Mouse (Mus musculus): Measurements from ENCODE around the gene Ank2.
"Not testable (repeated sequence)": the region's sequence is repeated elsewhere in the genome, so short reads cannot be mapped to it uniquely, and the experiment has no call there.

Gene Ank2

DNA sequence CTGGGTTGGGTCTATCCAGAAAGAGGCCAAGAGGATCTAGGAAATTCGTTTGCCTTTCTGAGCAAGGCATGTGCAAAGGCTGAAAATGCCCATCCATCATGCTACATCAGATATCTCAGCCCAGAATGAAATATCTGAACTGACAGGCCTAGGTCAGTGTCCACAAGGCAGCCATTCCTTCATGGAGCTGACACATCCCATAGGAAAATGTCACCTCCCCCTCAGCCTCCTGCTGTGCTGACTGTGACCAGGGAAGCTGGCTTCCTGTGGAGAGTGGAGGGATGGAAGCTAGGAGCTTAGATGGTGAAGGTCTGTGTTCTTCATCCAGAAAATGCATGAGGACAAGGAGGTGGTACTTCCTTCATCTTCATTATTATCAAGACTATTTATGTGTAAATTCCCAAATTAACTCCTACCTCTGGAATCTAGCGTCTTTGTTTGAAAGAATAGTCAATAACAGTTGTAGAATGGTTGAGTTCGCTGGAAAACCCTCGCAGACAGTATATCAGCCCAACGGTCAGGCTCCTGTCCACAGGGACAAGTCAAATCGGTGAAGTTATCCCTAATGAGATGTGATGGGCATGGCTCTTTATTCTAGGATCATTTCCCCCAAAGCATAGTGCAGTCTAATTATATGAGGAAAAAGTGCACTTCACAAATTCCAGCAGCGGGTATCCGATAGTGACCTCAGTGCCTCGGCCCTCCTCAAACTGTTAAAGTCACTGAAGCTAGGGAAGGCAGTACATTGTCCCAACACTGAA, 148.4 kb downstream of the Ank2 start:
- ChIA-PET CTCF (no interaction called here), POLR2A (interaction anchor here in 1 of 4 experiments (0.6 kb wide), 1 partner anchor 119 kb away, joined by 3 read pairs; no protein-coding TSS in a partner anchor)

DNA sequence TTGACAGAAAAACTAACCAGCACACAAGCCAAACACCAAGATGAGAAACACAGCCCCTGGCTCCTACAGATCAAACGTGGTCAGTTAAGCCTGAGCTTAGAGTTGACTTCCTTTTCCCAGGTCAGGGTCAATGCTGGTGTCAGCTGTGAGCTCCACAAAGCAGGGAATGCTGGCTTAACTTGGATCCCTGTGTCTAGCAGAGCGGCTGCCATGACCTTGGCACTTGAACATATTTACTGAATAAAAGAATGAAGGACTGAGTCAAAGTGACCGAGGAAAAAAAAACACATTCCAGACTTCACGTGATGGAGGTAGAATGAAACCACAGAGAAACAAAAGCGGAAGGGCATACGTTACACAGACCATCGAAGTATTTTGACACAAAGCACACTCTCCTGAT, 150.2 kb downstream of the Ank2 start:
- CTCF ChIA-PET = interaction anchor here in 1 of 4 experiments (0.6 kb wide), 1 partner anchor 26 kb away, joined by 3 read pairs; no protein-coding TSS in a partner anchor
- POLR2A ChIA-PET = interaction anchor here in 1 of 4 experiments (0.6 kb wide), 2 partner anchors 103 to 261 kb away, joined by 3 read pairs; no protein-coding TSS in a partner anchor

DNA sequence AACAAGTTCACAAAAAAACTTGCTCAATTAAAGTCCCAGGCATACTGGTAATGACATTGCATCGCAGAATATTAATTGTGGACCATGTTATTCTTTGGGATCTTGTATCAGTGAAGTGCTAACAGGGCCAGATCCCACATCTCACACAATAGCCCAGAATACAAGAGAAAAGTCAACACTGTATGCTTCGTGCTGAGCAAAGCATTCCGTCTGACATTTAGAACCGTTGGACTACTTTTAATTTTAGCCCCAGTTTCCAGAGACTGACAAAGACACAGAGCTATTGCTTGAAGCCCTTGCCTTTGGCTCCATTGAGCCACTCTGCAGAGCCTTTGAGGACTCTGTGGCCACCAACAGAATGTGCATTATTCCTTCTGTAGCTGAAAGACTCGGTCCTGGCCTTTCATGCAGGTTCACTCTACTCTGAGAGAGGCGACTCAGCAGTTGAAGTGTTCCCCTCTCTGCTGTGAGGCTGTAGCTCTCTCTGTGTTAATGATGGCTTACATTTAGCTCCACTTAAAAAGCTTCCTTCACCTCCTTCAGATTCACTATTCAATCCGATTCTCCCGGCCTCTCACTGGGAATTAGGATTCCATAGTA, 153.2 kb downstream of the Ank2 start:
- ChIA-PET CTCF (no interaction called here), POLR2A (interaction anchor here in 1 of 4 experiments (1.2 to 1.6 kb wide), 2 partner anchors 17 to 74 kb away, joined by 3 to 4 read pairs; no protein-coding TSS in a partner anchor)

DNA sequence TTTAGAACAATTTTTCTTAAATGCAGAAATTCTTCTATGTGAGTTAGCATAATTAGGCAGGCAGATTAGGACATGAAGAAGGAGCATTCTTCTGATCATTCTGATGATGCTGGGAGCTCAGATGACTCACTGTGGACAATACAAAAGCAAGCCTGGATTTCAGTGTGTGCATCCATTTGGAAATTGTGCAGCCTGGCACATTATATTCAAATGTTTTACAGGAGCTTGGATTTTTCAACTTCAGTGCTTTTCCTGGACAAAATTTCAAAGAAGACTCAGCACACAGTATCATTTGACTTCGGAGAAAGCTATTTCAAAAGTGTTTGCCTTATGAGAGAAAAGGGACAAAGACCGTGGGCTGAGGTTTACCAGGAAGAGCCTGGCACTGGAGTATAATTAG, 157.8 kb downstream of the Ank2 start:
- ChIA-PET CTCF (interaction anchor here in 2 of 4 experiments (0.5 to 0.6 kb wide), 2 partner anchors 51 to 527 kb away, joined by 3 to 5 read pairs; no protein-coding TSS in a partner anchor), POLR2A (no interaction called here)

DNA sequence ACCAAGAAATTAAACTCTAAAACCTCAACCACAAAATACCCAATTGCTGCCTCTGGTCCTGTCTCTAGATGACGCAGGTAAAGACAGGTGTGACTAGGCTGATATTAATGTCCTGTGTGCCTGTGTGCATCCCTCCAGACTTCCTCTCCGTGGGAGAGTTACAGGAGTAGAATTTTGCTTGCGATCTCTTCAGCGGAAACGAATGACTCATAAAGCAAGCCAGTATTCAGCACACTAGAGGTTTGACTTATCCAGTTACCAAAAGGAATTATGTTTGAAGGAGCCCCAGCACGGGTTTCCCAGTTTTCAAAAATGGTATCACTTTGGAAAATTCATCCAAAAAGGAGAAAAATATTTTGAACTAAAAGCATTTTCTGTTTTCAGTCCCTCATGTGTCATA, 164.3 kb downstream of the Ank2 start:
- CTCF ChIA-PET = no interaction called here
- POLR2A ChIA-PET = interaction anchor here in 1 of 4 experiments (1.0 to 1.1 kb wide), 2 partner anchors 11 to 75 kb away, joined by 3 to 4 read pairs; no protein-coding TSS in a partner anchor

DNA sequence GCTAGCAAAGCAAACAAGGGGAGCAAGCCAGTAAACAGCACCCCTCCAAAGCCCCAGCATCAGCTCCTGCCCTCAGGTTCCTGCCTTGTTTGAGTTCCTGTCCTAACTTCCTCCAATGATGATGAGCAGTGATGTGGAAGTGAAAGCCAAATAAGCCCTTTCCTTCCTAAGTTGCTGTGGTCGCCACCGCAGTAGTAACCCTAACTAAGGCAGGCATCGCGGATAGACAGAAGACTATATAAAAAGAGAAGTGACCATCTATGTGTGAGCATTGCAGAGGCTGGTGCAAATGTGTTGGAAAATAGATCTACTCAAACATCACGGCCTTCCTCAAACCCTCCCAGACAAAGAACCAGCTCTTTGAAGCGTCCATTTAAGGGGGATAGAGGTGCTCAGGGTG, 167.6 kb downstream of the Ank2 start:
- POLR2A ChIA-PET = no interaction called here
- CTCF ChIA-PET = no interaction called here

DNA sequence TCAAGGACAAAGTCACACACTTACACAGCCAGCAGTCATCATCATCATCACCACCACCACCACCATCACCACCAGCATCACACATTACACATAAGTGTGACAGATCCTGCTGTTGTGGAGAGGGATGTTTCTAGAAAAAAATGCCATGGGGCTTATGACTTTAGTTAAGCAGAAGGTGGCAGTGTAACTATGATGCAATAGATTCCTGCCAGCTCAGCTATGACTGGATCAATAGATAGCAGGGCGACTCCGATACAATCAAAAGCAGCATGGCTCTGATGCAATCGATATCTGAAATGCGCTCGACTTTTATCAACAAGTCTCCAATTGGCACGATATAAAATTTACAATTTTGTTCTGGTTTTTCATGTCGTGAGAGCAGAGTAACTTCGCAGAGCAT, 172.8 kb downstream of the Ank2 start:
- POLR2A ChIA-PET = no interaction called here
- CTCF ChIA-PET = interaction anchor here in 1 of 4 experiments (1.2 kb wide), 1 partner anchor 124 kb away, joined by 3 read pairs; no protein-coding TSS in a partner anchor

DNA sequence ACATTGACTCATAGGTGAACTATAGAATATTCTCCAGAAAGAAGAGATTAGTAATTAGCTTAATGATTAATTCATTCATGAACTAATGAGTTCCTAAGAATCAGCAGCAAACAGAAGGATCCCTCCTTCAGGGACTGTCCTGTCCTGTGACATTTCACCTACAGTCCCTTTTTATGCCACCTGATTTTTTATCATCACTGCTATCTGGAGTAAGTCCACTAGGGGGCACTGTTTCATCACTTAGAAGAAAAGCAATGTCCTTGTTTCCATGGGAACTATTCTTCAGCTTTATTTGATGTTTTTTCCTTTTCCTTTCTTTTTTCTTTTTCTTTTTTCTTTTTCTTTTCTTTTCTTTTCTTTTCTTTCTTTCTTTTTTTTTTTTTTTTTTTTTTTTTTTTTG, 176.3 kb downstream of the Ank2 start:
- ChIA-PET CTCF (interaction anchor here (0.5 to 1.9 kb wide), 31 partner anchors 10 to 843 kb away, joined by 3 to 14 read pairs (median 3); partner anchors contain the start of gene Alpk1 (in 1 of the 4)), POLR2A (interaction anchor here in 2 of 4 experiments (0.6 to 1.2 kb wide), 7 partner anchors 24 to 230 kb away, joined by 3 to 5 read pairs (median 3); no protein-coding TSS in a partner anchor)

DNA sequence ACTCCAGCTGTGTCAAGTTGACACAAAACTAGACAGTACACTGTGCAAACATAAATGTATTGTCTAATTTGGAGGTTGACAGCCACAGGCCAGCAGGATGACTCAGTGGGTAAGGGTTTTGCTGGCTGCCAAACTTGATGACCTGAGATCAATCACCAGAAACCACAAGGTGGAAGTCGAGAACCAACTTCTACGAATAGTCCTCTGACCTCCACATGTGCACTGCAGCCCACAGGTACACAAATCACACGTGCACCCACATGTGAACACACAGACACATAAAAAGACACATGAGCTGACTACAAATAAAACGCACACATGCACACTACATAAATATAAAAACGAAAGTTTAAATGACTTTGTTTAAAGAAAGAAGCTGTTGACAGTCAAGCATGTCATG, 177.5 kb downstream of the Ank2 start:
- ChIA-PET CTCF (interaction anchor here in 2 of 4 experiments (0.5 to 1.0 kb wide), 3 partner anchors 12 to 78 kb away, joined by 3 to 4 read pairs (median 3); no protein-coding TSS in a partner anchor), POLR2A (no interaction called here)

DNA sequence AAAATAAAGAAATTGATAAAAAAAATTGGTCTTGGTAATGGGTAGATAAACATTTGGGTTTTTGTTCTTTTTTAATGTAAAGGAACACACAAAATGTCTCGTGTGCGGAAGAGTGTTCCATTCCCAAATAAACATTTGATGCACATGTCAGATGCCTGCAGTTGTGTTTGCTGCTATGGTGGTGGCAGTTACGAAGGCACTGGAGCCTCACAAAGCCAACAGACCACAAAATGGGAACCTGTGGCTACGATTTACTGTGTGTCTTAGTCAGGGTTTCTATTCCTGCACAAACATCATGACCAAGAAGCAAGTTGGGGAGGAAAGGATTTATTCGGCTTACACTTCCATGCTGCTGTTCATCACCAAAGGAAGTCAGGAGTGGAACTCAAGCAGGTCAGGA, 178.1 kb downstream of the Ank2 start:
- POLR2A ChIA-PET = not testable (repeated sequence)
- CTCF ChIA-PET = interaction anchor here in 1 of 4 experiments (0.6 kb wide), 1 partner anchor 259 kb away, joined by 3 read pairs; no protein-coding TSS in a partner anchor

DNA sequence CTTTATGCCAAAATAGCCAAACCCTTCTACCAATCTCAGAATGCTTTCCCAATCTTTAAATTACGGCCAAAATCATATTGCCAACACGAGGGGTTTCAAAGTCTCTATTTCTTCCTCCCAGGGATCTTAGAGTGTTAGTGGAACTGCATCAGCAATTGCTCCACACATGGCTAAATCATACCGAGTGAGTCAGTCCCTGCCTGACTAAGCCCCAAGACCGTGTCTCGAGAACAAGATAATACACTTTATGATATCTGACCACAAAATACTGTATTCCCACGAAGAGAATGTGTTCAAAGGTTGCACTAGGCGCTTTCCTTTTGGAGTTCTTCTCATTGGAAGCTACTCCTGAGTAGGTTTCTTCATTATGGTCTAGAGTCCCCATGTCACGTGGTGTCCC, 178.8 kb downstream of the Ank2 start:
- ChIA-PET CTCF (interaction anchor here in 1 of 4 experiments (0.6 kb wide), 1 partner anchor 259 kb away, joined by 3 read pairs; no protein-coding TSS in a partner anchor), POLR2A (no interaction called here)

DNA sequence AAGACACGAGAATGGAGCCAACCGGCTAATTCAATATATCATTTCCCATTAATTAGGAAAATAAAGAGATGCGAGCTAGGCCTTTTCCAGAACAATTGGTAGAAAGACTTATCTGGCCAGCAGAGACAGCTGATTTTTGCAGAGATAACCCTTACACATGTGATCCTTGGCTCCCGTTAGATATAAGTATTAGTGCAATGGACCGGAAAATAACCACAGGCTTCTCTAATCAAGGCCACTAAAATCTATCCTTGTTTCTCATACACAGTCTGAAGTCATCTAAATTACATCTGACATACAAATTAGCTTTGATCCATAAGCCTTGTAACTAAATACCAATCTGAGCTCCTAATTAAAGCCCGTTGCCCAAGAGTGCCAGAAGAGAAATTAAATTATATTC, 181.5 kb downstream of the Ank2 start:
- CTCF ChIA-PET = interaction anchor here in 1 of 4 experiments (1.8 kb wide), 1 partner anchor 8 kb away, joined by 4 read pairs; no protein-coding TSS in a partner anchor
- POLR2A ChIA-PET = no interaction called here

DNA sequence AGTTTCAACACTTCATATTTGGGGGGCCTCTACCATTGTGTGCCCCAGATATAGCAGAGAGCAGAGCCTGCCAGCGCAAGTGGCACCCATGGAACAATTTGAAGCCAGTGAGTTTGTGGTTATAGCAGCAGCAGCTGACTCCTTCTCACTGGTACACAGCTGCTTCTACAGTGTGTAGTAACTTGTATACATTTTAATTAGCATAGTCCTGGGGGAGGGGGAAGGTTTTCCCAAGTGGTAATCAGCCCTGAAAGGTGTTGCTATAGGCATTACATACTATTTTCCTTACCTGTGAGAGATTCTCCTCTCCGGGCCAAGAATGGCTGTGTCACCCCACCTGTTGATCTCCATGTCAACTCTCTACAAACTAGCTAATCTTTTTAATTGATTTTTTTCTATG, 182.4 kb downstream of the Ank2 start:
- ChIA-PET POLR2A (no interaction called here), CTCF (no interaction called here)

DNA sequence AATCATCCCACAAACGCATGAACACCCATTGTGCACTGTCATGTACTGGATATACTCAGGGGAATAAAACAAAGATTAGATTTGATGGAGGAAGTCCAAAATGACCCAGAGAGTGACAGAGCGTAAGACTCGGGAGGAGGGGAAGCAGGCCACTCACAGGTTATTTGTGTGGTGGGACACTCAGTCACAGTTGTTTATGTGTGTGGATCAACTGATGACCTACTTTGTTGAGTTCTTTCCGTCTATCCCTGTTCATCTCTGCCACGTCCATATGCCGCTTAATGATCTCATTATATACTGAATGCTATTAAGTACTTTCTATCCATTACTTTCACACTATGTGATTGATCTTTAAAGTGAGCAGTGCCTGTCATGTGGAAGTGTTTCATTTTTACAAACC, 187.6 kb downstream of the Ank2 start:
- CTCF ChIA-PET = interaction anchor here in 1 of 4 experiments (0.6 kb wide), 1 partner anchor 51 kb away, joined by 3 read pairs; no protein-coding TSS in a partner anchor

DNA sequence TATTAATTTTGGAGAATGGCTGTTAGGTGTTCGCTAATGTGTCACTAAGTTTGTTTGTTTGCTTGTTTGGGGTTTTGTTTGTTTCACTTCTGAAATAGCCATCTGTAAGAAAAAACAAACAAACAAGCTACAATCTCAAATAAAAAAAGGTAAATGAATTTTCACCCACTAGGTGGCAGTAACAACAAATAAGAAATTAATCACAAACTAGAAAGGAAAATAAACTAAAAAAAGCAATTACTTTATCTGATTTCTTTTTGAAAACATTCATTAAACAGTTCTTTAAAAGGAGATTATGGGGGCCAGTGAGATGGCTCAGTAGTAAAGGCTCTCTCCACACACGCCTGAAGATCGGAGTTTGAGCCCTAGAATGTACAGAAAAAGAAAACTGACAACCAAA, 189.1 kb downstream of the Ank2 start:
- ChIA-PET CTCF (interaction anchor here (0.5 to 1.7 kb wide), 13 partner anchors 8 to 453 kb away, joined by 3 to 6 read pairs (median 3); no protein-coding TSS in a partner anchor), POLR2A (interaction anchor here in 3 of 4 experiments (0.6 to 1.4 kb wide), 4 partner anchors 8 to 661 kb away, joined by 3 read pairs; no protein-coding TSS in a partner anchor)

More for the DNA sequence above, 187.6 kb downstream of the Ank2 start:
- POLR2A ChIA-PET = interaction anchor here in 1 of 4 experiments (0.9 to 1.4 kb wide), 2 partner anchors 9 to 97 kb away, joined by 3 read pairs; no protein-coding TSS in a partner anchor

DNA sequence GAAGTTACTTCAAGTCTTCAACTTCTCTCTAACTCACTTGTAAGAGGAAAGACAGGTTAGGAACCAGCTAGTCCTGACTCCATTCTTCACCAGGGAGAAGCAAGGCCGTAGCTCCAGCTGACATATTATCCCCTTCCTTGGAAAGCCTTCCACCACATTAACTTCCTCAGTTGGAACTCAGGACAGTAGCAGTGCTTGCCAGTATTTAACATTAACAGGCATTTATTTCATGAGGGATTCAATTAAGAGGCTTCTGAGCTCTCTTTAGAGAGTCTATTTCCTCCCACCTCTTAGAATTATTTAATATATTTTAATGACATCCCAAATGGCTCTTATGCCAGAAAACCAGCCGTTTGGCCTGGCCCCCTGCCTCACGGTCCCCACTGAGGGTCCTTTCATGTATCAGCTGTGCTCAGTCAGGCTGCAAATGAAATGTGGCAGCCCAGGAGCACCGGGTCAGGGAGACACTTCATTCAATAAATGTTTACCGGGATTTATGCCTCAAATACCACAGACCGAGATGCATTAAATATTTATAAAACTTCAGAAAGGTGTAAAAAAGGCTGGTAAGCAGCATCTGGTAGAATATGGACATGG, 195.1 kb downstream of the Ank2 start:
- POLR2A ChIA-PET = interaction anchor here in 1 of 4 experiments (1.6 kb wide), 1 partner anchor 46 kb away, joined by 5 read pairs; no protein-coding TSS in a partner anchor

DNA sequence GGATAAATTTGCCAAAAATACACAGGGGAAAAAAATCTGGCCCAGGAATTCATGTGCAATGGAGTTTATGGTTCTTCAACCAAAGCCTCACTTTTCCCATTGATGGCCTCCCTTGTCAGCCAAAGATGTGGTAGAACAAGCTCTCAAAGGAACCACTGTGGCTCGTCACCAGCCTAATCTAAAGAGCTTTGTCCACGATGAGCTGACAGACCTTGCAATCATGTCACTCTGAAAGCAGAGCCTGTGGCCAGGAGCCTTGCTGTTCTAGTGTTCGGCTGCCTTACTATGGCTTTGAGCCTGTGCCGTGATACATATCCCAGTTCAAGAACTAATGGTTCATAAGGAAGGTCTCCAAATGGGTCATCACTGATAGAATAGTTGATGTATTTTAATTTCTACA, 196.1 kb downstream of the Ank2 start:
- CTCF ChIA-PET = interaction anchor here in 1 of 4 experiments (0.7 kb wide), 1 partner anchor 46 kb away, joined by 5 read pairs; no protein-coding TSS in a partner anchor

More for the DNA sequence above, 195.1 kb downstream of the Ank2 start:
- CTCF ChIA-PET = no interaction called here

DNA sequence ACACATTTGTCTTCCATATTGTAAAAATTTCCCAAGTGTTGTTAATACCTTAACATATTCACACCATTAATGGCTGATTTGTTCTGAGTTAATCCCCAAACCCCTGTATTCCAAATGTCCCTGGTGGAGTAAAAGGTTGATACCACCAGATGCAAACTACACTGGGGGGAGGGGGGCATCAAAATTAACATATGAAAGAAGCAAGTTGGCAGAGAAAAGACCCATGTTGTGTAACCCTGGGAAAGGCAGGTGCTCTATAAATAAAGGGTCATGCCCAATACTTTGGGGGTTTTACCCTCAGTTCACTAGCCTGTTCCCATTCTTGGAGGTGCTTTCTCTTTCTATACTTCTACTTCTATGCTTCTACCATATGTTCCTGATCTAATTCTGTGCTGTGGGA, 198.4 kb downstream of the Ank2 start:
- ChIA-PET POLR2A (interaction anchor here in 2 of 4 experiments (0.7 to 0.9 kb wide), 2 partner anchors 11 to 43 kb away, joined by 3 to 4 read pairs; no protein-coding TSS in a partner anchor), CTCF (interaction anchor here in 1 of 4 experiments (1.2 kb wide), 1 partner anchor 10 kb away, joined by 6 read pairs; no protein-coding TSS in a partner anchor)

More for the DNA sequence above, 196.1 kb downstream of the Ank2 start:
- POLR2A ChIA-PET = interaction anchor here in 1 of 4 experiments (1.2 kb wide), 1 partner anchor 8 kb away, joined by 3 read pairs; no protein-coding TSS in a partner anchor

DNA sequence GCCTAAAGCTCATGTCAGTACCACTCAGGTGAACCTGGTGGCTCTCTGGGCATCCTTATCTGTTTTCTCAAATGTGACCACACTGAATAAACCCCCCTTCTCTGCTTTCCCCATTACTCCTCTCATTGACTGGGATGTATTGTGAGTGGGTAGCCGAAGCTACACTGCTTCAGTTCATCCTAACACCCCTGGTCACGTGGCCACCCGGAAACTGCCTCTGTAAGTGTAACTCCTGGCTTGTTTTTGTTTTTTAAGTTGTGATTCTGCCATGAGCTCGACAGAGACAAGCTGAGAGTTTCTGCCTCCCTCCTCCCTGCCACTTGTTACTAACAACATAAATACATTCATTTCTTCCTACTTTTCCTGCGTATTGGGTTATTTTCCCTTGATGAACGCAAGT, 203.2 kb downstream of the Ank2 start:
- CTCF ChIA-PET = no interaction called here
- POLR2A ChIA-PET = interaction anchor here in 1 of 4 experiments (0.6 kb wide), 1 partner anchor 183 kb away, joined by 3 read pairs; no protein-coding TSS in a partner anchor
